Mouse (Mus musculus) kidney, adult 2 months (tissue): Measurements from ENCODE around the gene Spn.
"Not testable (repeated sequence)": the region's sequence is repeated elsewhere in the genome, so short reads cannot be mapped to it uniquely, and the experiment has no call there.

ENCODE experiments used
- CTCF ChIP-seq: fragments of 200-500 bp; conservative IDR thresholded peaks from 2 replicates; pipeline ENCODE4 v1.5.1; 2011; ENCODE audit warnings: low read depth, mild to moderate bottlenecking, control low read depth, low read length, moderate library complexity, mixed read lengths; ENCODE audit not compliant: insufficient read depth, insufficient read length
- POLR2A ChIP-seq: fragments of 200-500 bp; IDR thresholded peaks from one replicate; pipeline ENCODE4 v1.6.1; 2011; ENCODE audit warnings: low read depth, low read length, control low read depth

- not testable (repeated sequence) for TF ChIP-seq CTCF, POLR2A
Observed at GRCm38 (mm10) chr7:127087278-127088010, 50.2 kb downstream of the Spn start, which contains the start of gene Zg16.
